In the genomic region with DNA sequence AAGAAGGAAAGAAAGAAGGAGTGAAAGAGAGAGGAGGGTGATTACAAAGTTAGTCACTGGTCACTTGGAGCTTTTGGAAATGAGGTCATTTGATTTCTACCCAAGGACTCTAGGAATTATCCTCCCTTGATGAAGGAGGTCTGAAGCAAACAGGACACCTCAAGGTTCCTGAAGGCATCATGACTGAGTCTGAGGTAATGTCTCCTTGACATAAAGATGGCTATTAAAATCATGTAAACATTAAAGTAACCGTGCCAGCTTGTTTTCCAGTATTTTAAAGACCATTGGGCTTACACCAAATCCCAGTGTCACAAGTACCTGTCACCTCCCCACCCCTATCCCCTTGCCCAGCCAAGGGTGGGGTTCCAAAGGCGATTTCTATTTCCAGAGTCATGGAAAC, we compare ENCODE assay signal across 32 mouse cellular contexts.
"Had no signal": no experiment of that assay in that cellular context is flagged by ENCODE, and none has a peak within 500 bp of the region (broad histone marks: within the 10 kb centered on the region; RNA-seq: fewer than 3 reads in every experiment).

No protein-coding gene starts in this region.

- ATAC-seq: liver, embryonic 12.5 days; liver, postnatal 0 days; lung, postnatal 0 days; midbrain, embryonic 13.5 days; midbrain, embryonic 15.5 days; midbrain, embryonic 16.5 days had no signal

- H3K27me3 ChIP-seq: limb, embryonic 12.5 days; liver, embryonic 12.5 days; liver, embryonic 13.5 days; liver, embryonic 15.5 days; lung, embryonic 15.5 days; megakaryocyte, embryonic 14.5 days; midbrain, embryonic 12.5 days; midbrain, embryonic 13.5 days; midbrain, embryonic 15.5 days; neural tube, embryonic 12.5 days; neural tube, embryonic 13.5 days had no signal

- H3K27ac ChIP-seq: limb, embryonic 10.5 days; limb, embryonic 12.5 days; limb, embryonic 13.5 days; limb, embryonic 15.5 days; liver, embryonic 12.5 days; liver, embryonic 13.5 days; liver, embryonic 14.5 days; liver, embryonic 15.5 days; lung, embryonic 15.5 days; macrophage; midbrain, embryonic 15.5 days; neural tube, embryonic 12.5 days; neural tube, embryonic 13.5 days had no signal

- H3K9ac ChIP-seq: limb, embryonic 12.5 days; limb, embryonic 13.5 days; limb, embryonic 15.5 days; liver, embryonic 12.5 days; liver, embryonic 13.5 days; liver, embryonic 14.5 days; liver, embryonic 15.5 days; liver, postnatal 0 days; lung, embryonic 14.5 days; lung, embryonic 15.5 days; midbrain, embryonic 12.5 days; midbrain, embryonic 13.5 days; midbrain, embryonic 15.5 days; neural tube, embryonic 12.5 days; neural tube, embryonic 13.5 days had no signal

- H3K4me1 ChIP-seq: lung, embryonic 15.5 days had no signal

- DNase-seq: left cerebral cortex, postnatal 4 days; liver; liver, embryonic 13.5 days; liver, postnatal 0 days; lung, adult 18-20 months; lung, adult 2 months; lung, embryonic 14.5 days; lung, postnatal 10 days; lung, postnatal 14 days; lung, postnatal 36 days; lung, postnatal 4 days; midbrain, embryonic 14.5 days had no signal

- H3K9me3 ChIP-seq: limb, embryonic 10.5 days; limb, embryonic 12.5 days; limb, embryonic 13.5 days; limb, embryonic 15.5 days; liver, embryonic 12.5 days; liver, embryonic 13.5 days; liver, embryonic 15.5 days; lung, embryonic 15.5 days; megakaryocyte, embryonic 14.5 days; midbrain, embryonic 12.5 days; midbrain, embryonic 13.5 days; midbrain, embryonic 15.5 days; neural tube, embryonic 12.5 days; neural tube, embryonic 13.5 days had no signal

- H3K4me2 ChIP-seq: limb, embryonic 12.5 days; limb, embryonic 13.5 days; limb, embryonic 15.5 days; liver, embryonic 11.5 days; liver, embryonic 12.5 days; liver, embryonic 13.5 days; liver, embryonic 15.5 days; lung, embryonic 14.5 days; lung, embryonic 15.5 days; midbrain, embryonic 11.5 days; midbrain, embryonic 12.5 days; midbrain, embryonic 13.5 days; midbrain, embryonic 15.5 days; neural tube, embryonic 12.5 days; neural tube, embryonic 13.5 days had no signal

- H3K36me3 ChIP-seq: limb, embryonic 10.5 days; limb, embryonic 12.5 days; limb, embryonic 13.5 days; limb, embryonic 15.5 days; liver, embryonic 12.5 days; liver, embryonic 13.5 days; liver, embryonic 15.5 days; lung, embryonic 15.5 days; midbrain, embryonic 12.5 days; midbrain, embryonic 13.5 days; midbrain, embryonic 15.5 days; neural tube, embryonic 12.5 days; neural tube, embryonic 13.5 days had no signal

- H3K4me3 ChIP-seq: limb, embryonic 10.5 days; limb, embryonic 12.5 days; limb, embryonic 13.5 days; limb, embryonic 15.5 days; liver, embryonic 12.5 days; liver, embryonic 13.5 days; liver, embryonic 15.5 days; lung, embryonic 15.5 days; megakaryocyte, embryonic 14.5 days; midbrain, embryonic 12.5 days; midbrain, embryonic 13.5 days; midbrain, embryonic 15.5 days; myocyte; neural tube, embryonic 12.5 days; neural tube, embryonic 13.5 days had no signal
